Mouse (Mus musculus) thymus, postnatal 14 days (tissue): ENCODE measurements around the gene Tenm2.

Source experiments
- DNase-seq: peaks from one replicate; pipeline ENCODE4 v3.0.0; 2021

Gene Tenm2

GRCm38 (mm10) chr11:37076989-37077598 is 158.7 kb downstream of the Tenm2 start:
- DNase-seq = no peak

GRCm38 (mm10) chr11:37075349-37075748 is 160.4 kb downstream of the Tenm2 start:
- DNase-seq = no peak

DNA sequence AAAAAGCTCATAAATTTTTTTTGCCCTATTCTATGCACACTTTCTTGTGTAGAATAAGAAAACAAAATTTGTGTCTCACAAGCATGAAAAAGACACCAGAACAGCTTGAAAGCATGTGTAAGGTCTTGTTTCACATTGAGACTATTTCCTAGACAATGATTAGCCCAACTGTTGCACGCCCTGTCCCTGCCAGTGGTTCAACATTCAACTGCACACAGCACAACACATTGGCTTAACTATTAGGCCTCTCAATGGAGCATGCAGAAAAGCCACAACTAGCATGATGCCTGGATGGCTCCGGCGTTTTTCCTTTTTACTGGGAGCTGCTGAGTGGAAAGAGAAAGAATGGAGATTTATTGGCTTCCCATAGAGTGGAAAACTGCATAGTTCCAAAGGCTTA is 170.3 kb downstream of the Tenm2 start:
- DNase-seq = no peak

DNA sequence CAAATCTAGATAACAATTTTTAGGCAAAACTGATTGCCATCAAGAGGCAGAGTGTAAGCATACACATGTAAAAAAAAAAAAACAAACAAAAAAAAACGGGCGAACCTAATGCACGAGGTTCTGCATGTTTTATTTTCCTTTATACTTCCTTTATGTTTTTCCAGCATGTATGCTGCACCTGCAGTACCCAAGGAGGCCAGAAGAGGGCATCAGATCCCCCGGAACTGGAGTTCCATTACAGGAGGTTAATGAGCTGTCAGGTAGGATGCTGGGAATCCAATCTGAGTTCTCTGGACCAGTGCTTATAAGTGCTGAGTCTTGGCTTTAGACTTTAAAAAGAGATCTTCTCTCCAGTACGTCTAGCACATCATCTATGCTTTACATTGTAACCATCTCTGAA is 189.1 kb downstream of the Tenm2 start:
- DNase-seq = peak; percentile 4

DNA sequence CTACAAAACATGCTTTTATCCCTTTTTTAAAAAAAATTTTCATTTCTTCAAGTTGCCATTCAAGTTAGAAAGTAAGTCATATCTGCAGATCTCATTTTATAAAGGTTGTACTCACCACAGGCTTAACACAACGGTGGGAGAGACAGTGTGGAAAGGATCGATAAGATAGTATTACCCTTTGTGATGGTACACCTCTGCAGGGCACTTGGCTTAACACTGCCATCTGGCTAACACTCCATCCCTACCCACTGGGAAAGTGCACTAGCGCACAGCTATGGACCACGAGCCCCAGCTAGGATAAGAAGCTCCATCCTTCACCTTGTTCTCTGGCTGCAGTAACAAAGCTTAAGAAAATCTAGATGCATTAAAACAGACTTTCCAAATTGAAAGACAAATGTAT is 194.5 kb downstream of the Tenm2 start:
- no peak for DNase-seq

DNA sequence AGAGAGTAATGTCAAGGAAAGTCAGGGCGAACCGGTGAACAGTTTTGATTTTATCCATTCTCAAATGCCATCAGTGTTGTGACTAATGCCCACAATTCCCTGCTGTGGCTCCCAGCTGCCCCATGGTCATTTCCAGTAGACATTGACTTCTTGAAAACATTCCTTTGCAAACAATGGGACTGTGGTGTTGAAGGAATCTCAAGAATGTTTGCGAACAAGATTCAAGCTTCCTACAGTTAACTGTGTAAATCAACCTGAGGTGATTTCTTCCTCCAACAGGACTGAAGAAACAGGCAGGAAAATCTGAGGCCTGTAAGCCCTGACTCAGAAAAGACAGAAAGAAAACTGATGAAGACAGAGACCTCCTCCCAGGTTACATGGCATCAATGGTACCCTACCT is 196.5 kb downstream of the Tenm2 start:
- DNase-seq = no peak

DNA sequence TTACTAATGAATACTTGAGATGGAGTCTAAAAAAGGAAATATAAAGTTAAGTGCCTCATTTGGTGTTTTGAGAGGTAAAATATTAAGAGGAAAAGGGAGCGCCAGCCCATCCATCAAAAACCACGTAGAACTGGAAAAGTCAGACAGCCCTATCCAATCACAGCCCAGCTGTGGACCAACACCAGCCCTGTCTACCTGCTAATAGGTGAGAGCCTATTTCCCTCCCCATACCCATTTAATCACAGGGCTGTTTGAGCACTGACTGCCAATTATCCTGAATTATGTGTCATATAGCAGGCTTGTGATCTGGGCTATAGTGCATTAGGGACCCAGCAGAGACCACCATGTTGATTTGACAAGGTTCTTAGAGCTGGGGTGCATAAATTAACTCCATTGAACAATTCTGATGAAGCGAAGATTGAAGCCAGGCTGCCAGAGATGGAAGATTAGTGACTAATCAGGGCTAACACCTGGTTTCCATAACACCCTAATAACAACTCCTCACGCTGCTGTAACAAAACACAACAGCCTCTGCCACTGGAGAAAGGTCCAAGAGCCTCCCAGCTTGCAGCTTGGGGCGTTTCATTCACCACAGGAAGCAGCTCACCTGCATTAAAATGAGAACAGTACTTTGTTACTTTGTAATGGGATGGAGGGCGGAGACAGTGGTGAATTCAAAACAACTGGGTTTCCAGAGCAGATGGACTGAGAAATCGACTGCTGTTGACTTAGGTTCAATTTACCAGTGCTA is 204.3 kb downstream of the Tenm2 start:
- DNase-seq = no peak

- no peak for DNase-seq
These were observed 223.9 kb downstream of the Tenm2 start for GRCm38 (mm10) chr11:37011900-37012299.

DNA sequence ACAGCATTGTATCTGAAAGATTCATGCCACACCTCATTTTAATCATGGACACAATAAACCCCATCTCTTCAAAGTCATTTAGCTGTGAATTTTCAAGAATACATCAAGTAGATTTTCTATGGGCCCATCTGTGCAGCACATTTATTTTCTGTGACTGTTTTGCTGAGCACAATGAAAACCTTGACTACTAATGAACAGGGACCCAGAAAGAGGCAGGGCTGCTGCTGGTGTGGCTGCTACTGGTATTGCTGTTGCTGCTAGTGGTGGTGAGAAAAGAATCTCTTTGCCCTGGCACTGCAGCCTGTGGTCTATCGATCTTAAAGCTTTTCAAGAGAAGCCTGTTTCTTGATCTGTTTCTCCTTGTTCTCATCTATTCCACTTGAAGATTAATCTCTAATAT is 226.5 kb downstream of the Tenm2 start:
- no peak for DNase-seq

- DNase-seq = no peak
These were observed 238.1 kb downstream of the Tenm2 start for GRCm38 (mm10) chr11:36997668-36998067.

DNA sequence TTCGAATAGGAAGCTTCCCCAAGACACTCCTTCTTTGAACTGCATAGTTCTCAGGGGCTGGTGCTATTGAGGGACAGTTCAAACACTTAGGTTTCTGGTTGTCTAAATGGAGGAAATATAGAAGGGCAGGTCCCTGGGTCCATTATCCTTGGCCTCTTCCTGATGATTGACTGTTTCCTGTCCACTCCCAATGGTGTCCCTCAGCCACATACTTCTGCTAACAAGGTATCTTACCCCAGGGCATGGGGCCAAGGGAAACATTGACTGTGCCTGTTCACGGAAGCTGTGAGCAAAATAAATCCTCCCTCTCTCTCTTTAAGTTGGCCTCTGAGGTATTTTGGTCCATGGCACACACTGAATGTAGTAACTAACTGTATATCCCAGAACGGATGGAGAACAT is 244.9 kb downstream of the Tenm2 start:
- DNase-seq = no peak

DNA sequence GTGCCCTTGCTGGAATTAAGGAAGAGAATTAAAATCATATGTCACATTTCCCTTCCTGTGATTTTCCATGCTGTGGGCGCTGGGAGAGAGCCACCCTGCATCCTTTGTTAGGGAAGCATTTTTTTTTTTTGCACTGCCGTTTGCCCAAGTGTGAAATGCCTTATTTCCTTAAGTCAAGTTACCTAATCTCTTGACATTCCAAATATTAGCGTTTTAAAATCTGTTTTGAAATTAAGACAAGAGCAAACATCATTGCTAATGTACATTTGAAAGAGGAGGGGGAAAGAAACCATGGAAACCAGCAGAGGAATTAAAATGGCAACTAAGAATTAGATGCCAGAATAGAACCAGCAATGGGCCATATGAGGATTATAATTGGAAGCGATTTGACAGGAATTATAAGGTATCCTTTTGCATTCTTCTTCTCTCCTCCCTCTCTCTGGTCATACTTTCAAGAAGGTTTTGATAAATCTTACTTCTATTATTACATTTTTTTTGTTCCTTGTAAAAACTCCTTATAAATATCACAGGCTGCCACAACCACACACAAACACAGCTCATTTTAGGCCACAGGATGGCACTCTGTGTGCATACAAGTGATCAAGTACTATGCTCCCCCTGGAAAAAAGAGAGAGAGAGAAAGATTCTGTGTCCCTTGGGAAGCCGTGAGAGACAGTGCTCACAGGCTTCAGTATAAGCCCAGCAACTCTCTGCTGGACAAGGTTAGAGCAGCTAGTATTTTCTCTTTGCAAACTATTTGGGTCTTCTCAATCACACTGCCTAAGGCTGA is 246.8 kb downstream of the Tenm2 start:
- no peak for DNase-seq

DNA sequence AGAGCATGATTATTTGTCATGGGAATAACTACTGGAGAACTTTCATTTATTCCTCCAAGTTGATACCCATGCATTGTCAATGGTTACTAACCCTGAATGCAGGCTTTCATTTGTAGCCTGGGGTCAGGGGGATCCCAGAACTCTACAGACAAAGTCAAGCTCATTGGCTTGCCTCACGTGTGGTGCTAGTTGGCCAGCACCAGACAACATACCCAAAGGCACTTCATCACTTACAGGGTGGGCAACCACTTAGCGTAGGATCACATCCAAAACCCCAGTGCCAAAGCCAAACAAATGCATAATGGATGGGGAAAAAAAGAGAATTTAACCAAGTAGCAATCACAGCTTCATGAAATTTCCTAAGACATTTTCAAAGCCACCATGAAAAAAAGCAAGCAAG is 261.6 kb downstream of the Tenm2 start:
- no peak for DNase-seq

GRCm38 (mm10) chr11:36958102-36958501 is 277.7 kb downstream of the Tenm2 start:
- no peak for DNase-seq

- DNase-seq = no peak
These were observed 294.3 kb downstream of the Tenm2 start for GRCm38 (mm10) chr11:36941429-36941828.

- no peak for DNase-seq
These were observed 295.1 kb downstream of the Tenm2 start for GRCm38 (mm10) chr11:36940557-36941110.

DNA sequence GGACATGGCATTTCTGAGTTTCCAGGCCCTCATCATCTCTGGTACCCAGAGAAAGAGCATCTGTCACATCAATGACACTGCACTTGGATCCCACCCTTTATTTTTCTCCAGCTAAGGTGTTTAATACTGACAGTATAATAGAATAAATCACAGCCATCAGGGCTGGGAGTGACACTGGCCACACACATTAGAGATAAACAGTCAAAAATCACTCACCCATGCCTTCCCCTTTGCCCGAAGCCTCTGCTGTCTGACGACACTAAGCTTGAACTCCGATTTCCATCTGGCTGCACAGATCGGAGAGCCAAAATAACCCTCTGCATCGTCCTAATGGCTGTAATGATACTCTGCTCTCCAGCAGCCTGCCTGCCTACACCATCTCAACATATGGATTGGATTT is 305.9 kb downstream of the Tenm2 start:
- no peak for DNase-seq

GRCm38 (mm10) chr11:36926705-36927406 is 308.9 kb downstream of the Tenm2 start:
- DNase-seq = no peak

GRCm38 (mm10) chr11:36919301-36919700 is 316.5 kb downstream of the Tenm2 start:
- DNase-seq = no peak

- DNase-seq = no peak
These were observed 324.4 kb downstream of the Tenm2 start for GRCm38 (mm10) chr11:36911406-36911805.

- DNase-seq = no peak
These were observed 326.7 kb downstream of the Tenm2 start for GRCm38 (mm10) chr11:36909036-36909435.

GRCm38 (mm10) chr11:36902302-36902701 is 333.5 kb downstream of the Tenm2 start:
- no peak for DNase-seq

DNA sequence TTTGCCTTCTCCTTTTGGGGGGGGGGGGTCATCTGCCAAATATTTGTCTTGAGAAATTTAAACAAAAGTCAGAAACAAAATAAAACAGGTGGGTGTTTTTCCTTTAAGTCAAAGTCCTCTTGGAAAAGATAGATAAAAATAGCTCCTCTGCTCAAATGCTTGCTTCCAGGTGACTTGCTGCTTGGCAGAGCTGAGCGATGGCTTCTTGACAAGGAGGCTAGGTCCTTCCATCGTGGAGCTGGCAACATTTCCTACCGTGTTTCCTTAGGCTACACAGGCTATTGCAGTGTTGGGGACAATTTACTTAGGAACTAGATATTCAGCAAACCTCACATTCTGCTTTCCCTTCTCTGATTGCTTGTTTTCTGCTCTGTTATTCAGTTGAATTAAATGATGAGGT is 342.7 kb downstream of the Tenm2 start:
- DNase-seq = no peak
